In genomic region chr7:137071346-137071745, GRCm38 (mm10) we compare ENCODE assay signal across 34 mouse cellular contexts.
"Had no signal": no experiment of that assay in that cellular context is flagged by ENCODE, and none has a peak within 500 bp of the region (broad histone marks: within the 10 kb centered on the region; RNA-seq: fewer than 3 reads in every experiment).

No protein-coding gene starts in this region.

- ATAC-seq: hindbrain, embryonic 16.5 days; hindbrain, postnatal 0 days; inflammation-experienced regulatory T-cells, adult 6 months; intestine, embryonic 15.5 days; intestine, embryonic 16.5 days; intestine, postnatal 0 days had no signal

- H3K9me3 ChIP-seq: heart, embryonic 12.5 days; heart, embryonic 13.5 days; heart, embryonic 15.5 days; hindbrain, embryonic 10.5 days; hindbrain, embryonic 12.5 days; hindbrain, embryonic 13.5 days; hindbrain, embryonic 15.5 days; intestine, embryonic 15.5 days; kidney, embryonic 15.5 days had no signal

- DNase-seq: heart, postnatal 10 days; heart, postnatal 14 days; heart, postnatal 36 days; heart, postnatal 4 days; kidney, adult 11 months; kidney, adult 18-20 months; kidney, adult 2 months; kidney, adult 8-10 months; kidney, adult 9 months; kidney, postnatal 10 days; kidney, postnatal 14 days; kidney, postnatal 25 days; kidney, postnatal 36 days; kidney, postnatal 4 days; layer of hippocampus, adult 9-11 months; layer of hippocampus, postnatal 36 days had no signal

- H3K9ac ChIP-seq: heart, embryonic 12.5 days; heart, embryonic 13.5 days; heart, embryonic 15.5 days; hindbrain, embryonic 12.5 days; hindbrain, embryonic 13.5 days; hindbrain, embryonic 14.5 days; hindbrain, embryonic 15.5 days; intestine, embryonic 15.5 days; kidney, embryonic 15.5 days had no signal

- H3K27ac ChIP-seq: heart, embryonic 13.5 days; heart, embryonic 15.5 days; hindbrain, embryonic 10.5 days; hindbrain, embryonic 12.5 days; hindbrain, embryonic 13.5 days; hindbrain, embryonic 14.5 days; hindbrain, embryonic 15.5 days; hindbrain, postnatal 0 days; intestine, embryonic 15.5 days; kidney, embryonic 15.5 days; kidney, postnatal 0 days; layer of hippocampus, adult 2 months; left cerebral cortex, adult 2 months had no signal

- H3K36me3 ChIP-seq: heart, embryonic 12.5 days; heart, embryonic 13.5 days; heart, embryonic 15.5 days; hindbrain, embryonic 10.5 days; hindbrain, embryonic 12.5 days; hindbrain, embryonic 13.5 days; hindbrain, embryonic 15.5 days; intestine, embryonic 15.5 days; kidney, embryonic 15.5 days had no signal

- H3K4me3 ChIP-seq: heart, embryonic 12.5 days; heart, embryonic 13.5 days; heart, embryonic 15.5 days; hindbrain, embryonic 10.5 days; hindbrain, embryonic 12.5 days; hindbrain, embryonic 13.5 days; hindbrain, embryonic 15.5 days; intestine, embryonic 15.5 days; kidney, embryonic 15.5 days; layer of hippocampus, adult 2 months; left cerebral cortex, adult 2 months had no signal

- H3K4me1 ChIP-seq: hindbrain, embryonic 12.5 days; hindbrain, embryonic 15.5 days had no signal

- H3K27me3 ChIP-seq: hindbrain, embryonic 12.5 days; hindbrain, embryonic 13.5 days; hindbrain, embryonic 15.5 days; intestine, embryonic 15.5 days; kidney, embryonic 15.5 days had no signal

- H3K4me2 ChIP-seq: heart, embryonic 12.5 days; heart, embryonic 13.5 days; heart, embryonic 15.5 days; hindbrain, embryonic 12.5 days; hindbrain, embryonic 13.5 days; hindbrain, embryonic 14.5 days; hindbrain, embryonic 15.5 days; intestine, embryonic 15.5 days; kidney, embryonic 15.5 days had no signal
